Mouse (Mus musculus): ENCODE data around the gene Hltf. TPM values are rescaled to one million over a fixed set of nuclear protein-coding genes. Genes with fewer than 3 reads are reported as not detected.

Hltf gene
- polyA plus RNA-seq, 1 experiment from 2014 or later = 25.6 TPM

GRCm38 (mm10) chr3:20144401-20144800 is 86.8 kb downstream of the Hltf start:
- TF ChIP-seq CTCF (IDR thresholded peaks at IDR 0.05; ENCODE audit: low read depth) = no peak
- H3K9ac ChIP-seq = no peak overlapping the region
- H3K27me3 ChIP-seq (ENCODE audit: insufficient read depth, low read length) = no peaks in the 10 kb centered on the region
- H3K9me3 ChIP-seq (ENCODE audit: low read depth, low read length) = no peaks in the 10 kb centered on the region
- H3K36me3 ChIP-seq (ENCODE audit: insufficient read depth) = peaks cover 72% of the 10 kb centered on the region
- H3K4me3 ChIP-seq (ENCODE audit: low read depth, low read length) = no peak overlapping the region
- ATAC-seq (ENCODE audit: insufficient read depth) (peak; percentile 10; the same call in 1 of the 2 replicates), DNase-seq (peak; percentile 56)
- H3K4me1 ChIP-seq (ENCODE audit: insufficient read depth) = 0 out of 2 replicates have a peak, but pooled peaks cover 2% of the 10 kb centered on the region
- no peak overlapping the region for H3K4me2 ChIP-seq
- WGBS = 15% methylated on average over 2 of the region's 2 CpGs
- no peak overlapping the region for H3K27ac ChIP-seq (ENCODE audit: low read depth)

DNA sequence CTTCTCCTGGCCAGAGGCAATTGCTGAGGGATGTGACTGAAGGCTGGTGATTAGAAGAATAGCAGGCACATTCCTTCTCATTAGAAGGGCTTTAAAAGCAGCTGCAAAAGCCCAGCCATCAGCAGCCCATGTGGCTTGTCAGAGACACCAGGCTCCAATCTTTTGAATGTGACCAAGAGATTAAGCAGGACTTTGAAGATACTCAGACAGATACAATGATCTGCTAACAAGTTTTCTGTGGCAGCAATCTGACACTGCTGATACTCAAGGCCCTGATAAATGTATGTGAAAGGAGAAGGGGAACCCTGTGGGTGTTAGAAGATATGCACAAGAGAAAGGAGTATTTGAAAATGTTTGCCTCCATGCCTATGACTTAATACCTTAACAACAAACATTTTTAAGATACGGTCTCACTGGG is 88.1 kb downstream of the Hltf start:
- peak; percentile 84 for ATAC-seq (ENCODE audit: insufficient read depth)
- TF ChIP-seq CTCF (IDR thresholded peaks at IDR 0.05; ENCODE audit: low read depth) = no peak

DNA sequence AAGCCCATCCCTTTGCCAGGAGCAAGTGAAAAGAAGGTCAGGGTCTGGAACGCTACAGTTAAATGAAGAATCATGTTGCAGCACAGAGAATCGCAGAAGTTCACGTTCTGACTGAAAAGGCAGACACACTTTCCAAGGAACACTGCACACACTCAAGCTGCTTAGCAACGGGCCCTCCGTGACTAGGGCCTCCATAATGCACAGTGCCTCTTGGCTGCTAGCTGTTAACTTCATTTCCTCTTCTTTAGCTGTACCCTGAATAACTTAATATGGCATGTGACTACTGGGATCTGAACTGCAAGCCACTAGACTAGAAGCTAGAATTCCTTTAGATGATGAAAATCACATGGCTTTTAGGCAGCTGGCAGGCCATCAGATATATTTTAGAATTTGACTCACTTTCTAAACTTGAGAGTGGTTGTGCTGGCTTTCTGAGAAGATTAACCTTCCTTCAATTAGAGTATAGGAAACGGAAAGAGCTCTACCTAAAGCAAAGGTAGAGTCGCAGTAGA is 89.3 kb downstream of the Hltf start:
- ATAC-seq (ENCODE audit: insufficient read depth) (no peak), DNase-seq (peak; percentile 33)
- Histone ChIP-seq H3K36me3 (ENCODE audit: insufficient read depth) (peaks cover 73% of the 10 kb centered on the region), H3K9me3 (ENCODE audit: low read depth, low read length) (no peaks in the 10 kb centered on the region), H3K27ac (ENCODE audit: low read depth) (peak overlapping the region; percentile 48; the same call in 1 of the 2 replicates), H3K27me3 (ENCODE audit: insufficient read depth, low read length) (no peaks in the 10 kb centered on the region), H3K9ac (no peak overlapping the region), H3K4me1 (ENCODE audit: insufficient read depth) (0 out of 2 replicates have a peak, but pooled peaks cover 2% of the 10 kb centered on the region), H3K4me3 (ENCODE audit: low read depth, low read length) (no peak overlapping the region), H3K4me2 (no peak overlapping the region)
- 53% methylated on average over 7 of the region's 7 CpGs for WGBS
- TF ChIP-seq CTCF (IDR thresholded peaks at IDR 0.05; ENCODE audit: low read depth) = no peak

More for the DNA sequence above, 88.1 kb downstream of the Hltf start:
- WGBS = 30% methylated on average over 1 of the region's 1 CpGs
- no peaks in the 10 kb centered on the region for H3K9me3 ChIP-seq (ENCODE audit: low read depth, low read length)
- H3K4me2 ChIP-seq = no peak overlapping the region
- 0 out of 2 replicates have a peak, but pooled peaks cover 2% of the 10 kb centered on the region for H3K4me1 ChIP-seq (ENCODE audit: insufficient read depth)
- H3K27ac ChIP-seq (ENCODE audit: low read depth) = peak overlapping the region; percentile 20; the same call in 1 of the 2 replicates
- H3K27me3 ChIP-seq (ENCODE audit: insufficient read depth, low read length) = no peaks in the 10 kb centered on the region
- H3K4me3 ChIP-seq (ENCODE audit: low read depth, low read length) = no peak overlapping the region
- no peak overlapping the region for H3K9ac ChIP-seq
- DNase-seq = peak; percentile 84
- H3K36me3 ChIP-seq (ENCODE audit: insufficient read depth) = peaks cover 76% of the 10 kb centered on the region

DNA sequence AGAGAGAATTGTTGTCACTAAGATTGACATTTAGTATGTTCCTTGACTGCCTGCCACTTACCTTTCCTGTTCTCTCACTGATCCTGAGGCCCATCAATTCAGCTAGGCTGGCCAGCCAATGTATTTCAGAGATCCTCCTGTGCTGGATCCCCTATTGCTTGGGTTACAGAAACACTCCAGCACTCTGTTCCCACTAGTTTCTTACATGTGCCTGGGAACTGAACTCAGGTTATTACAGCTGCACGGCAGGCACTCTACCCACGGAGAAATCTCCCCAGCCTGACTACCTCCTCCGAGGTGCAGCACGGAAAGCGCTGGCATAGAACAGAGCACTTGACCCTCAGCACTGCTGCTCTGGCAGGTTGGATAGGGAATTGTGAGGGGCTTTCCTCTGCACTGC is 90.0 kb downstream of the Hltf start:
- H3K4me1 ChIP-seq (ENCODE audit: insufficient read depth) = no peaks in the 10 kb centered on the region
- peaks cover 75% of the 10 kb centered on the region for H3K36me3 ChIP-seq (ENCODE audit: insufficient read depth)
- H3K27ac ChIP-seq (ENCODE audit: low read depth) = no peak overlapping the region
- no peak for TF ChIP-seq CTCF (IDR thresholded peaks at IDR 0.05; ENCODE audit: low read depth)
- H3K9me3 ChIP-seq (ENCODE audit: low read depth, low read length) = no peaks in the 10 kb centered on the region
- ATAC-seq (ENCODE audit: insufficient read depth) (no peak), DNase-seq (no peak)
- no peak overlapping the region for H3K9ac ChIP-seq
- WGBS = 79% methylated on average over 5 of the region's 5 CpGs
- H3K4me3 ChIP-seq (ENCODE audit: low read depth, low read length) = no peak overlapping the region
- H3K27me3 ChIP-seq (ENCODE audit: insufficient read depth, low read length) = no peaks in the 10 kb centered on the region
- no peak overlapping the region for H3K4me2 ChIP-seq

DNA sequence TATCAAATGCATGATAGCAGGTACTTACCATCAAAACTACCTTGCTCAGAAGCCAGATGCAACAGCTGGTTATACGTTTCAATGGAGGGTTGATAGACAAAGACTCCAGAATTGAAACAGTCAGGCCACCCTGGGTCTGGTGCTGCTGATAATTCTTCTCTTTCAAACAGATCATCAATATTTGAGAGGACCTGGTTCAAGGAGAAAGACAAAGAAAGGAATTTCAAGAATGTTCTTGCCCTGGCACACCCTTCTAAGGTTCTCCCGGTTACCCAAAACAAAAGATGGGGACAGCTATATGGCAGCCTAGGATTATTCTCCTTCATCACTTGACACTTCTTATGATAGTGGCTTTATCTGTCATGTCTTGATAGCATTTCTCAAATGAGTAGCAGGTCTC is 92.9 kb downstream of the Hltf start:
- no peak overlapping the region for H3K4me2 ChIP-seq
- WGBS = 58% methylated on average over 2 of the region's 2 CpGs
- no peak for TF ChIP-seq CTCF (IDR thresholded peaks at IDR 0.05; ENCODE audit: low read depth)
- peaks cover 57% of the 10 kb centered on the region for H3K36me3 ChIP-seq (ENCODE audit: insufficient read depth)
- H3K4me1 ChIP-seq (ENCODE audit: insufficient read depth) = no peaks in the 10 kb centered on the region
- ATAC-seq (ENCODE audit: insufficient read depth) = no peak
- no peak overlapping the region for H3K27ac ChIP-seq (ENCODE audit: low read depth)
- H3K9ac ChIP-seq = no peak overlapping the region
- H3K4me3 ChIP-seq (ENCODE audit: low read depth, low read length) = no peak overlapping the region
- H3K9me3 ChIP-seq (ENCODE audit: low read depth, low read length) = no peaks in the 10 kb centered on the region
- H3K27me3 ChIP-seq (ENCODE audit: insufficient read depth, low read length) = no peaks in the 10 kb centered on the region
- DNase-seq = no peak

DNA sequence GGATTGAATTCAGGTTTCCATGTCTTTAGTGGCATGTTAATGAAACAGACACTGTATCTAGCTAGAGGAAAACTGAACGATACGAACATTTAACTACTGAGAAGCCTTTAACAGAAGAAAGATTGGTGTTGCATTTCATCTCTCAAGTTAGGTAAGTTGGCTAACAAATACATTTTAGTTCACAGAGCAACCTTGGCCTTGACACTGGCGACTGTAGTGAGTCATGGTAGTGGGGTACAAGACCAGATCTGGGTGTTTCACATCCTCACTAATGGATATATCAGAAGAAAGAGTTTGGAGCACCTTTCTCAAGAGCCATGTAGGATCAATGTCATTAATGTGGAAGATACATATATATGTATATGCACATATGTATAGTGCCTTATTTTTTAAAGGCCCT is 94.0 kb downstream of the Hltf start:
- WGBS = 94% methylated on average over 3 of the region's 3 CpGs

DNA sequence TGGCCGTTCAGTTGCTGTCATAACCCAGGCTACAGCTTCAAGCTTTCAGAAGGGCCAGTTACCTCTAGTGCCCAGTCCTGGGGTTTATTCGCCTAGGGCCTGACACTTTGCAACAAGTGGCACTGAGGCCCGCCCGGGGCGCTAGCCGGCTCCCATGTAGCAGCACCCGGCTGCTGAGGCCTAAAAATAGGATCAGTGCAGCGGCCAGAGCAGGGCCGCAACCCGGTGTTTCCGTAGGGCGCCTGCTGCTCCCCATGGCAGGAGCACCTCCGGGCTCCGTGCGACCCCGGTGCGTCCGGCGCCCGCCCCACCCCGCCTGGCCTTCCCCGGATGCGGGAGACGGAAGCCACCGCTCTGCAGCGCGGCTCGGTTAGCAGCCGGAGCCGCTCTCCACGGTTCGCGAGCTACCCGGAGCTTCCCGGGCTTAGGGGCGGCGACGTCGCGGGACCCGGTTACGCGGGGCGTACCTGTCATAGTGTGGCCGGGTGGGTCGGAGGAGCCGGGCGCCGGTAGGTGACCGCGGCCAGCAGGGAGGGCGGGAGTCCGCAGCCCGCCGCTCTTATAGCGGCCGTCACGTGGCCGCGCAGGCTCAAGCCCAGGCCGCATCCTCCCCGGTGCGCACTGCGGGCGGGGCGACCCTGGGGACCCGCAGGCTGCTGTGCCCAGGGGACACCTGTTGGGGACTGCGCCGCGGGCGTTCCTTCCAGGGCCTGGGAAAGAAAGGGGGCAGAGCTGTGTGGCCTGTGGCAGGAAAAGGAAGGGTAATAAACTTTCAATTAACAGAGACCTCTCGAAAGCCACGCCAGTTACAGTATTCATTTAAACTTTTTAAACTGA is 97.1 kb downstream of the Hltf start, which contains the start of gene Gyg:
TSS of gene Gyg (minus strand) at position 787 of the 837 bp plus-strand sequence.
- DNase-seq (peak; percentile 83), ATAC-seq (ENCODE audit: insufficient read depth) (peak; percentile 97)
- 0 out of 2 replicates have a peak, but pooled peaks have one; percentile 5 for TF ChIP-seq CTCF (IDR thresholded peaks at IDR 0.05; ENCODE audit: low read depth)
- Histone ChIP-seq H3K4me1 (ENCODE audit: insufficient read depth) (no peaks in the 10 kb centered on the region), H3K4me2 (peak within 1 kb of the TSS; percentile 75), H3K27me3 (ENCODE audit: insufficient read depth, low read length) (no peaks in the 10 kb centered on the region), H3K36me3 (ENCODE audit: insufficient read depth) (peaks cover 19% of the 10 kb centered on the region), H3K4me3 (ENCODE audit: low read depth, low read length) (peak within 1 kb of the TSS; percentile 83), H3K27ac (ENCODE audit: low read depth) (peak within 1 kb of the TSS; percentile 73), H3K9ac (peak within 1 kb of the TSS; percentile 91), H3K9me3 (ENCODE audit: low read depth, low read length) (peaks cover 2% of the 10 kb centered on the region; the same call in 1 of the 2 replicates)
- under 1% methylated on average over 73 of the region's 73 CpGs for WGBS

More for the DNA sequence above, 94.0 kb downstream of the Hltf start:
- Histone ChIP-seq H3K27ac (ENCODE audit: low read depth) (no peak overlapping the region), H3K27me3 (ENCODE audit: insufficient read depth, low read length) (no peaks in the 10 kb centered on the region), H3K9ac (no peak overlapping the region), H3K4me2 (peak overlapping the region; percentile 75), H3K9me3 (ENCODE audit: low read depth, low read length) (no peaks in the 10 kb centered on the region), H3K4me1 (ENCODE audit: insufficient read depth) (no peaks in the 10 kb centered on the region), H3K4me3 (ENCODE audit: low read depth, low read length) (no peak overlapping the region), H3K36me3 (ENCODE audit: insufficient read depth) (peaks cover 50% of the 10 kb centered on the region)
- ATAC-seq (ENCODE audit: insufficient read depth) (no peak), DNase-seq (no peak)
- no peak for TF ChIP-seq CTCF (IDR thresholded peaks at IDR 0.05; ENCODE audit: low read depth)

Data from lung, embryonic 14.5 days (tissue).